Mouse (Mus musculus): ENCODE results near the gene Aifm3. TPM values are rescaled to one million over a fixed set of nuclear protein-coding genes. Genes with fewer than 3 reads are reported as not detected.

Gene Aifm3
- polyA plus RNA-seq, 1 experiment from 2014 or later = 6.4 TPM

DNA sequence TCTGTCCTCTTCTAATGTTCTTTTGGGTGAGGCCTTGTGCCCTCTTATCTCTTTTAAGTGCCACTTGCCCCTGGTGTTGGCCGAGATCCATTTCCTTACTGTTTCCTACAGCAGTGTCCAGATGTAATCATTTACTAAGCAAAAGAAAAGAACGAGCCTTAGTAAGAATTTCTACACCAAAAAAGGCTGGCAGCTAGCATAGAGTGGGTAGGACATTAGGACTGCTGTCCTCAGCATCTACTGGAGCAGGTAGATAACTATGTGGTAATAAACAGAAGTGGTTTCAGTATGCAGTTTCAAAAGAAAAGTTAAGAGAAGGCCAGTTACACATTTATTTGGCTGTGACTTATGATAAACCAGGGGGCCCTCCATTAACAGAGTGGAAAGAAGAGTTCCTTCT is 21.3 kb downstream of the Aifm3 start:
- Histone ChIP-seq H3K36me3 (replicated peaks; ENCODE audit: control insufficient read depth, insufficient read depth) (peaks cover 42% of the 10 kb centered on the region), H3K4me1 (replicated peaks; ENCODE audit: control insufficient read depth, insufficient read depth, low read length) (peaks cover 14% of the 10 kb centered on the region), H3K9me3 (ENCODE audit: control insufficient read depth, low read length) (no peaks in the 10 kb centered on the region), H3K27ac (no peak overlapping the region), H3K9ac (0 out of 2 replicates have a peak overlapping the region, but pooled peaks have one; percentile 20), H3K4me2 (replicated peaks) (no peak overlapping the region), H3K27me3 (ENCODE audit: control insufficient read depth, insufficient read depth, low read length) (no peaks in the 10 kb centered on the region), H3K4me3 (replicated peaks; ENCODE audit: low read length) (no peak overlapping the region)
- ATAC-seq (ENCODE audit: low FRiP score) (no peak), DNase-seq (ENCODE audit: low spot score) (no peak)
- 81% methylated on average over 2 of the region's 2 CpGs for WGBS

- peaks cover 49% of the 10 kb centered on the region for H3K36me3 ChIP-seq (replicated peaks; ENCODE audit: control insufficient read depth, insufficient read depth)
- 92% methylated on average over 4 of the region's 4 CpGs for WGBS
- no peak for ATAC-seq (ENCODE audit: low FRiP score)
These were observed 22.0 kb downstream of the Aifm3 start for GRCm38 (mm10) chr16:17511431-17511830.

GRCm38 (mm10) chr16:17518910-17519309 is 29.5 kb downstream of the Aifm3 start:
- H3K36me3 ChIP-seq (replicated peaks; ENCODE audit: control insufficient read depth, insufficient read depth) = peaks cover 98% of the 10 kb centered on the region
- no peak for ATAC-seq (ENCODE audit: low FRiP score)
- H3K9me3 ChIP-seq (ENCODE audit: control insufficient read depth, low read length) = no peaks in the 10 kb centered on the region
- H3K4me1 ChIP-seq (replicated peaks; ENCODE audit: control insufficient read depth, insufficient read depth, low read length) = no peaks in the 10 kb centered on the region
- DNase-seq (ENCODE audit: low spot score) = no peak
- no peak overlapping the region for H3K9ac ChIP-seq
- 76% methylated on average over 2 of the region's 2 CpGs for WGBS
- H3K27ac ChIP-seq = no peak overlapping the region
- no peak overlapping the region for H3K4me3 ChIP-seq (replicated peaks; ENCODE audit: low read length)
- no peak overlapping the region for H3K4me2 ChIP-seq (replicated peaks)
- H3K27me3 ChIP-seq (ENCODE audit: control insufficient read depth, insufficient read depth, low read length) = no peaks in the 10 kb centered on the region

More at GRCm38 (mm10) chr16:17511431-17511830, 22.0 kb downstream of the Aifm3 start:
- Histone ChIP-seq H3K9me3 (ENCODE audit: control insufficient read depth, low read length) (no peaks in the 10 kb centered on the region), H3K27ac (no peak overlapping the region), H3K9ac (no peak overlapping the region), H3K4me2 (replicated peaks) (no peak overlapping the region), H3K4me3 (replicated peaks; ENCODE audit: low read length) (no peak overlapping the region), H3K27me3 (ENCODE audit: control insufficient read depth, insufficient read depth, low read length) (no peaks in the 10 kb centered on the region), H3K4me1 (replicated peaks; ENCODE audit: control insufficient read depth, insufficient read depth, low read length) (peaks cover 14% of the 10 kb centered on the region)
- DNase-seq (ENCODE audit: low spot score) = no peak

- Histone ChIP-seq H3K4me1 (replicated peaks; ENCODE audit: control insufficient read depth, insufficient read depth, low read length) (no peaks in the 10 kb centered on the region), H3K4me3 (replicated peaks; ENCODE audit: low read length) (no peak overlapping the region), H3K27me3 (ENCODE audit: control insufficient read depth, insufficient read depth, low read length) (no peaks in the 10 kb centered on the region), H3K9ac (no peak overlapping the region), H3K9me3 (ENCODE audit: control insufficient read depth, low read length) (no peaks in the 10 kb centered on the region), H3K4me2 (replicated peaks) (no peak overlapping the region), H3K36me3 (replicated peaks; ENCODE audit: control insufficient read depth, insufficient read depth) (peaks cover 97% of the 10 kb centered on the region), H3K27ac (no peak overlapping the region)
- ATAC-seq (ENCODE audit: low FRiP score) (no peak), DNase-seq (ENCODE audit: low spot score) (no peak)
- 96% methylated on average over 11 of the region's 11 CpGs for WGBS
These were observed 34.7 kb downstream of the Aifm3 start for GRCm38 (mm10) chr16:17524156-17524555.

- Histone ChIP-seq H3K4me2 (replicated peaks) (no peak overlapping the region), H3K9ac (no peak overlapping the region), H3K4me3 (replicated peaks; ENCODE audit: low read length) (no peak overlapping the region), H3K36me3 (replicated peaks; ENCODE audit: control insufficient read depth, insufficient read depth) (peaks cover 84% of the 10 kb centered on the region), H3K27ac (no peak overlapping the region), H3K9me3 (ENCODE audit: control insufficient read depth, low read length) (no peaks in the 10 kb centered on the region), H3K4me1 (replicated peaks; ENCODE audit: control insufficient read depth, insufficient read depth, low read length) (peaks cover 9% of the 10 kb centered on the region), H3K27me3 (ENCODE audit: control insufficient read depth, insufficient read depth, low read length) (no peaks in the 10 kb centered on the region)
- DNase-seq (ENCODE audit: low spot score) = no peak
- 86% methylated on average over 3 of the region's 3 CpGs for WGBS
- no peak for ATAC-seq (ENCODE audit: low FRiP score)
These were observed 36.1 kb downstream of the Aifm3 start for GRCm38 (mm10) chr16:17525524-17525923.

DNA sequence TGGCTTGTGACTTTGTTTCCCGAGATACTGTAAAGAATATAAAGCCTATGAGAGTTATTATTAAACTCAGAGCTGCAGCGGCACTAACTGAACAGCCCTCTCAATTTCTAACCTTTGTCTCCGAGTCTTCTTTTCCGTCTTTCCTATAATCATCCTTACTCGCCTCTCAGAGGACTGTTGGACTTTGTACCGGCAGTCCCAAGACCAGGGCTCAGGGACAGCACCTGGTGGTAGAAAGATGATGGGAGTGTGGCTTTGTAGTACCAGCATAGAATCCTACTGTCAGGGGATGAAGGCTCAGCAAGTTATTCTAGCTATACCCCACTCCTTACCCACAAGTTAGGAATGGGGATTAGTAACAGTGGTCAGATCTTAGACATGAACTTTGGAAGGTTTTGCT is 36.8 kb downstream of the Aifm3 start:
- no peak overlapping the region for H3K4me2 ChIP-seq (replicated peaks)
- WGBS = 91% methylated on average over 6 of the region's 6 CpGs
- H3K4me1 ChIP-seq (replicated peaks; ENCODE audit: control insufficient read depth, insufficient read depth, low read length) = peaks cover 9% of the 10 kb centered on the region
- no peaks in the 10 kb centered on the region for H3K27me3 ChIP-seq (ENCODE audit: control insufficient read depth, insufficient read depth, low read length)
- no peak overlapping the region for H3K4me3 ChIP-seq (replicated peaks; ENCODE audit: low read length)
- ATAC-seq (ENCODE audit: low FRiP score) = no peak
- no peak overlapping the region for H3K27ac ChIP-seq
- H3K9me3 ChIP-seq (ENCODE audit: control insufficient read depth, low read length) = no peaks in the 10 kb centered on the region
- H3K9ac ChIP-seq = no peak overlapping the region
- DNase-seq (ENCODE audit: low spot score) = no peak
- peaks cover 77% of the 10 kb centered on the region for H3K36me3 ChIP-seq (replicated peaks; ENCODE audit: control insufficient read depth, insufficient read depth)

DNA sequence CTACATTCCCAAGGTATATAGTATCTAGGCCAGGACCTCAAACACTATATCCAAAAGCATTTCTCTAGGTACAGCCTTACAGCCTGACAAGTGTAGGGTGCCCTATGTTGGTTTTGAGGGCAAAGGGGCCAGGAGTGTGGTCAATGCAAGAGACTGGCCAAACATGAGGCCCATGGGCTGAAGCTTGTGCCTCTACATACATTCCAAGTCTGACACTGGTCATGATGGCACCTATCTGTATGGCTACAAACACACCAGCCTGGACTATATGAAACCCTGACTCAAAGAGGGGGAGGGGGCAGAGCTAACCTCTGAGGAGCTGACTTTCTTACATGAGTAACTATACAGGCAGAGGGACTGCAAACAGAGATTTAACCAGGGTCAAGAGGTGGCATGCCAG is 38.2 kb downstream of the Aifm3 start:
- Histone ChIP-seq H3K36me3 (replicated peaks; ENCODE audit: control insufficient read depth, insufficient read depth) (peaks cover 64% of the 10 kb centered on the region), H3K4me1 (replicated peaks; ENCODE audit: control insufficient read depth, insufficient read depth, low read length) (peaks cover 16% of the 10 kb centered on the region), H3K9me3 (ENCODE audit: control insufficient read depth, low read length) (no peaks in the 10 kb centered on the region), H3K27me3 (ENCODE audit: control insufficient read depth, insufficient read depth, low read length) (no peaks in the 10 kb centered on the region), H3K4me3 (replicated peaks; ENCODE audit: low read length) (no peak overlapping the region), H3K4me2 (replicated peaks) (no peak overlapping the region), H3K9ac (no peak overlapping the region), H3K27ac (no peak overlapping the region)
- no peak for ATAC-seq (ENCODE audit: low FRiP score)
- DNase-seq (ENCODE audit: low spot score) = no peak

GRCm38 (mm10) chr16:17528276-17528675 is 38.9 kb downstream of the Aifm3 start:
- 88% methylated on average over 13 of the region's 13 CpGs for WGBS
- Histone ChIP-seq H3K4me3 (replicated peaks; ENCODE audit: low read length) (no peak overlapping the region), H3K4me1 (replicated peaks; ENCODE audit: control insufficient read depth, insufficient read depth, low read length) (peaks cover 16% of the 10 kb centered on the region), H3K27me3 (ENCODE audit: control insufficient read depth, insufficient read depth, low read length) (no peaks in the 10 kb centered on the region), H3K27ac (no peak overlapping the region), H3K9me3 (ENCODE audit: control insufficient read depth, low read length) (no peaks in the 10 kb centered on the region), H3K4me2 (replicated peaks) (no peak overlapping the region), H3K36me3 (replicated peaks; ENCODE audit: control insufficient read depth, insufficient read depth) (peaks cover 58% of the 10 kb centered on the region), H3K9ac (no peak overlapping the region)
- DNase-seq (ENCODE audit: low spot score) (no peak), ATAC-seq (ENCODE audit: low FRiP score) (no peak)

DNA sequence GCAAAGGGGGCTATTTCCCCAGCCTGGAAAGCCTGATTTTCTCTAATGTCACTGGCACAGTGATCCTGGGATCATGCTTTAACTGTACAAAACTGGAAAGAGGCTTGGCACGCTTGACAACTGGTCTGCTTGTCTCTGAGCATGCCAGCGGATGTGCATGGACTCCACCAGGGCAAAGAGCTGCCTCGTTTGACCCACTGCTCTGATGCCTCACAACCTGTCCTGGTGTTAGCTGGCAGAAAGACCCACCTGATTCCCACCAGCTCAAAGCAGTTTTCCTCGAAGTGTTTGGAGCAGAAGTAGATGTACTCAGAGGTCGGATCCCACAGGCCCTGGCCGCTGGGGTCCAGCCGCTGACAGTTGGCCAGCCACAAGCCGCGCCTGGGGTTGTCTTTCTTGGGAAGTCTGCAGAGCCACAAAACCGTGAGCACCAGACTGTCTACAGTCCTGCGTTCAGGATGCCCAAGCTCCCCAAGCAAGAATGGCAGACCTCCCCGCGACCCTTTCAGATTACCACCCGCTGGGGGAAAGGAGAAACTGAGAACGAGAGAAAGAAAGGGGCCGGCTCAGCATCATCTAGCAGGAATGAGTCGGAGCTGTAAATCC is 40.7 kb downstream of the Aifm3 start:
- ATAC-seq (ENCODE audit: low FRiP score) = no peak; the same call in 1 of the 2 replicates
- no peaks in the 10 kb centered on the region for H3K9me3 ChIP-seq (ENCODE audit: control insufficient read depth, low read length)
- no peak for DNase-seq (ENCODE audit: low spot score)
- peaks cover 16% of the 10 kb centered on the region for H3K4me1 ChIP-seq (replicated peaks; ENCODE audit: control insufficient read depth, insufficient read depth, low read length)
- H3K4me2 ChIP-seq (replicated peaks) = peak overlapping the region; percentile 97
- 21% methylated on average over 17 of the region's 17 CpGs for WGBS
- H3K36me3 ChIP-seq (replicated peaks; ENCODE audit: control insufficient read depth, insufficient read depth) = peaks cover 42% of the 10 kb centered on the region
- peak overlapping the region; percentile 82 for H3K4me3 ChIP-seq (replicated peaks; ENCODE audit: low read length)
- peak overlapping the region; percentile 97 for H3K27ac ChIP-seq
- H3K27me3 ChIP-seq (ENCODE audit: control insufficient read depth, insufficient read depth, low read length) = no peaks in the 10 kb centered on the region
- peak overlapping the region; percentile 95 for H3K9ac ChIP-seq

Data from hindbrain, embryonic 14.5 days (tissue).